Mouse (Mus musculus) thymus, postnatal 10 days (tissue): ENCODE data around the gene Mymx.

Experiments
- DNase-seq, 2 experiments: peaks; one replicate each; pipeline ENCODE4 v3.0.0; 2021; ENCODE audit warnings: low spot score in 2 of 2

Gene Mymx

GRCm38 (mm10) chr17:45572103-45573086 is 29.5 kb downstream of the Mymx start:
- peak; percentile 68 to 71 for DNase-seq

- DNase-seq = no peak
Measured at GRCm38 (mm10) chr17:45569999-45570398, 31.9 kb downstream of the Mymx start.

DNA sequence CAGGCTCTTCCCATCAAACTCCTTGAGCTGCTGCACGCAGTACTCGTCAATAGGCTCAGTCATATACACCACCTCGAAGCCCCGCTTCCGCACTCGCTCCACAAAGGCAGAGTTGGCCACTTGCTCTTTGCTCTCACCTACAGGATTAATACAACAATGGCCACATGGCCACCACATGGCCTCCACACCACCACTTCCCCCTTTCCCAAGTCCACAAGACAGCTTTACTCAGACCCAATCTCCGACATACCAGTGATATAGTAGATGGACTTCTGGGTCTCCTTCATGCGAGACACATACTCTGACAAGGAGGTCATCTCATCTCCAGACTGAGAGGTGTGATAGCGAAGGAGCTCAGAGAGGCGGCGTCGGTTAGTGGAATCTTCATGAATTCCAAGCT is 32.9 kb downstream of the Mymx start:
- DNase-seq = no peak

GRCm38 (mm10) chr17:45567162-45567601 is 34.7 kb downstream of the Mymx start:
- no peak for DNase-seq

DNA sequence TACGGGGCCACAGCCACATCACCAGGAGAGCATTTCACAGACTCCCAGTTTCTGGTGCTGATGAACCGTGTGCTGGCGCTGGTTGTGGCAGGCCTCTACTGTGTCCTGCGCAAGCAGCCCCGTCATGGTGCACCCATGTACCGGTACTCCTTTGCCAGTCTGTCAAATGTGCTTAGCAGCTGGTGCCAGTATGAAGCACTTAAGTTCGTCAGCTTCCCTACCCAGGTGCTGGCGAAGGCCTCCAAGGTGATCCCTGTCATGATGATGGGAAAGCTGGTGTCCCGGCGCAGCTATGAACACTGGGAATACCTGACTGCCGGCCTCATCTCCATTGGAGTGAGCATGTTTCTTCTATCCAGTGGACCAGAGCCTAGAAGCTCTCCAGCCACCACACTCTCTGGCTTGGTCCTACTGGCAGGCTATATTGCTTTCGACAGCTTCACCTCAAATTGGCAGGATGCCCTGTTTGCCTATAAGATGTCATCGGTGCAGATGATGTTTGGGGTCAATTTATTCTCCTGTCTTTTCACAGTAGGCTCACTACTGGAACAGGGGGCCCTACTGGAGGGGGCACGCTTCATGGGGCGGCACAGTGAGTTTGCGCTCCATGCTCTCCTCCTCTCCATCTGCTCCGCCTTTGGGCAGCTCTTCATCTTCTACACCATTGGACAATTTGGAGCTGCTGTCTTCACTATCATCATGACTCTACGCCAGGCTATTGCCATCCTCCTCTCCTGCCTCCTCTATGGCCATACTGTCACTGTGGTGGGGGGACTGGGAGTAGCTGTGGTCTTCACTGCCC is 35.3 kb downstream of the Mymx start:
- no peak for DNase-seq

GRCm38 (mm10) chr17:45566031-45566359 is 35.9 kb downstream of the Mymx start:
- DNase-seq = no peak

- no peak for DNase-seq
Measured at GRCm38 (mm10) chr17:45565103-45565502, 36.8 kb downstream of the Mymx start.

- no peak for DNase-seq
Measured at GRCm38 (mm10) chr17:45564531-45565084, 37.3 kb downstream of the Mymx start.

DNA sequence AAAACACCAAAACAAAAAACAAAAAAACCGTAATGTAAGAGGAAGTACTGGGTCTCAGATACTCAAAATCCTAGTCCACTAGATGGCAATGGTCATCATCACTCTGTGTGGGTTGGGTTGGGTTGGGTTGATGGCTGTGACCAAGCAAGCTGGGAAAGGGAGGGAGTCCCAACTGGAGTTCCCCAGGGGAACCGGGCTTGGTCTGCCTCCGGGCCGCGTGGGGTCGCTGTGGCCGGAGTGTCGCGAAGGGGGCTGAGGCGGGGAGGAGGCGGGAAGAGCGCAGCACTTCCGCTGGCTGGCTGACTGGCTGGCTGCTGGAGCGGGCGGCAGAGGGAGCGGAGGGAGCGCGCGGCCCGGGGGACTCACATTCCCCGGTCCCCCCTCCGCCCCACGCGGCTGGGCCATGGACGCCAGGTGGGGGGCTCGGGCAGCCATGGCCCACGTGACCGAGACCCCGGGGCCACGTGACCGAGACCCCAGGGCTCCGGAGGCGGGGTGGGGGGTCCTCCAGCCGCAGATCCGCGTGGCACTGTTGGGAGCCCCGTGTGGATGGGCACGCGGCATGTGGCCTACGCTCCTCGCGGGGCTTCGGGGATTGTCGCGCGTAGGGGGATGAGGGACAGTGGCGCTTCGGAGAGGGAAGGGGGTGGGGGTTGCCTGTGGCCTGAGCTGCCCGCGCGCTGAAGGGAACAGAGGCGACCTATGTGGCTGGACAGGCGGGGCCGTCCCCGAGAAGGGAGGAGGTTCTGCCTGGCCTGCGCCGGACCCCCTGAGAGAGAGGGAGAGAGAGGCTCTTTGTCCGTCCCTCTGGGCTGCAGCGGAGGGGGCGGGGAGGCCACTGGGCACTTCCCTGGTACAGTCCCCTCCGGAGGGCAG is 38.0 kb downstream of the Mymx start, which contains the start of gene Slc35b2:
Slc35b2 (plus strand) TSS at position 220 of the 876 bp plus-strand sequence.
- peak; percentile 83 to 90 for DNase-seq

DNA sequence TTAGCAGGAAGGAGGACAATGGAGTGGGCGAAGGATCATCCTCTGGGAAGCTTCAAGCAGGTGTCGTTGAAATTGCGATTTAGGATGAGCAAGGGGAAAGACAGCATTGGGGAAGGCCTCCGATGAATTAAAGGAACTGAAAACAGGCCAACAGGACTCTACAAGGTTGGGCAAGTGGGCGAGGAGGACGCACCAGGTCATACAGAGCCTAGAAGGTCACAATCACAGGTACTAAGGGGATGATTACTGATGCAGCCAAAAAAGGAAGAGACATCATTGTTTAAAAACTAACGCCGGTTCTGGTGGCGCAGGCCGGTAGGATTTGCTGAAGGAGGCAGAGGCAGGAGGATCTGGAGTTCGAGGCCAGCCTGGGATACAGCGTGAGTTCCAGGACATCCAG is 38.7 kb downstream of the Mymx start:
- no peak for DNase-seq

DNA sequence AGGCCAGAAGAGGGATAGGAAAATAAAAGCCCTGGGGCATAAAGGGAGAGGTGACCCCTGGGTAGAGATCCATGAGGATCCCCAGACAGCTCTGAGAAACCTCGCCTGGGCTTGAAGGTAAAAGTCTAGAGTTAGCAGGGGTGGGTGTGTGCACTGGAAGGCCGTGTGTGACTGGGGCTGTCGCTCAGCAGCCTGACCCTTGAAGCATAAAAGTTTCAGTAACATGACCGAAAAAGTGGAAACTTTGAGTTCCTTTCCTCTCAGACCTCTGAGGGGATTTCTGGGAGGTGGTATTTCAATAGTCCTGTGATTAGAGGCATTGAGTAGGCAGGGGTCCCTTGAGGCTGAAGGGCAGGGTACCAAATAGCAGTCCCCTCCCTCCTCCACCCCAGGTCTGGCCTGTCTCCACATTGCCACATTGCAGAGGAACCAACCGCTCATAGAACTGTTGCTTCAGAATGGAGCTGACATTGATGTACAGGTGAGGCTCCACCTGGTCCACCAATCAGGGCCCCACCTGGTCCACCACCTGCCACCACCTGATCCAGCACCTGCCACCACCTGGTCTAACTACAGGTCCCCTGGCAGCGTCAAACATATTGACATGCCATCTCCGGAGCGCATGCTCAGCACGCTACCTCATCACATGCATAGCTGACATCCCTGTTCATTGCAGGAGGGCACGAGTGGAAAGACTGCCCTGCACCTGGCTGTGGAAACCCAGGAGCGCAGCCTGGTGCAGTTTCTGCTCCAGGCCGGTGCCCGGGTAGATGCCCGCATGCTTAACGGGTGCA is 42.0 kb downstream of the Mymx start:
- no peak for DNase-seq

- peak in 1 of 2 experiments; percentile 38 for DNase-seq
Measured at GRCm38 (mm10) chr17:45557998-45558862, 43.7 kb downstream of the Mymx start.

- DNase-seq = peak in 1 of 2 experiments; percentile 45
Measured at GRCm38 (mm10) chr17:45557246-45557824, 44.6 kb downstream of the Mymx start.

DNA sequence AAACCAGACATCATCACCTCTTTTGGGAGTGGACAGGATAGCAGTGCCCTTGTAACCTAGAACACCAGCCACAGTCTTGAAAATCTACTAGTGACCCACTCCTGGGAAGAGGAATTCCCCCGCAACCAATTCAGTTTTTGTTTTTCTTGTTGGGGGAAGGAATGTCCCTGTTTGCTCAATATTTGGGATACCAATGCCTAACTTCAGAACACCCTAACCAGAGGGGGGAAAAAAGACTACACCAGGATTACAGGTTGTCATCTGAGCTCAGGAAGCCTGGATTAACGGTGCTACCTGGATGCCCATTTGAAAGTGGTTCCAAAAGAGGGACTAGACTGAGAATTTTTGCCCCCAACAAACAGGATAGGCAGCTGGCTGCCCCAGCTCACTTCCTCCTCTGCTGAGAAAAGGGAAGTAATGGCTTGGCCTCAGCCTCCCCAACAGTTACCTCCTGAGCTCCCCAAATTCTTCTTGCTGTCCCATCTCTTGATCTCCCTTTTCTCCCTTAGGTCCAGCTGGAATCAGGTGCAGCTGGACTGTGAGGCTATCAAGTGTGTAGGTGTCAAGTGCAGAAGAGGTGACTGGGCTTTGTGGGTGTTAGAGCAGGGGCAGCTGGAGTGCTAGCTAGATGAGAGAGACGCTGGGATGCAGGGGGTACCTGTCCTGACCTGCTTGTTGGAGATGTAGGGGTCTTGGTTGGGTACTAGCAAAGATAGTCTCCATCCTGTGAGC is 45.2 kb downstream of the Mymx start:
- no peak for DNase-seq

- DNase-seq = no peak
Measured at GRCm38 (mm10) chr17:45556107-45556489, 45.8 kb downstream of the Mymx start.

DNA sequence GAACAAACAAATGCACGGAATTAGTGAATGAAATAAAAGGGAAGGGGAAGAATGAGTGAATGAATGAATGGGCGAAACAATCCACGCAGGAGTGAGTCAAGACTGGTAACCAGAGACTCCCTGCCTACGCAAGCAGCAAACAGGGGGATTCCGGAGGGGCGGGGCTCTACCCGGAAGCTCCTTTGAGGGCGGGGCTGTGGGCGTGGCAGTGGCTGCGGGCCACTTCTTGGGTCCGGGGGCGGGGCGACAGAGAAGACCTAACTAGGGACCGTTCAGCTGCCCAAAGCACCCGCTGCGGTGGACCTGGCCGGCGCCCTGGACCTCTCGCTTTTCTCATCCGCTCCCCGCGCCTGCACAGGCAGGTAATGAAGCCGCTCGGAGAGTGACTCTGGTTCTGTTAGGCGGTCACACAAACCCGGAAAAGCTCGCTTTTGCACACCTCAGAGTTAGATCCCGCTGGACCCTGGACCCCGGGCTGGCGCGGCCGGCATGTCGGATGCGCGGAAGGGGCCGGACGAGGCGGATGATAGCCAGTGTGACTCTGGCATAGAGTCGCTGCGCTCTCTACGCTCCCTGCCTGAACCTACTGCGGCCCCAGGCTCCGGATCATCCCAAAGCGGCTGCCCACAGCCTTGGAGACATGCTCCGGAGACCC is 46.3 kb downstream of the Mymx start, which contains the start of gene Nfkbie:
Nfkbie (plus strand) TSS at position 252 of the 655 bp plus-strand sequence.
- peak; percentile 95 to 98 for DNase-seq

- no peak for DNase-seq
Measured at GRCm38 (mm10) chr17:45554420-45554819, 47.5 kb downstream of the Mymx start.

DNA sequence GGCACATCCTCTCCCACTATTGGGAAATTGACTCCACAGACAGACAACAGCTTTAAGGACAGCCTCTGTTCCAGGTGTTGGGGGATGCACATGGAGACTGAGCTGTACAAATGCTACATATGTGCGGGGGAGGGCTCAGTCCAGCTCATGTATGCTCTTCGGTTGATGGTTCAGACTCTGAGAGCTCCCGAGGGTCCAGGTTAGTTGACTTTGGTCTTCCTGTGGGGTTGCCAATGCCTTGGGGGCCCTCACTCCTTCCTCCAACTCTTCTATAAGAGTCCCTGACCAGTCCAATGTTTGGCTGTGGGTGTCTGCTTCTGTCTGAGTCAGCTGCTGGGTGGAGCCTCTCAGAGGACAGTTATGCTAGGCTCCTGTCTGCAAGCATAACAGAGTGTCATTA is 48.8 kb downstream of the Mymx start:
- no peak for DNase-seq
